Mouse (Mus musculus) cerebellum, postnatal 25 days (tissue): ENCODE results near the gene Dnajc5.

Experiments
- DNase-seq, 2 experiments: peaks; one replicate each; pipeline ENCODE4 v3.0.0; 2021; ENCODE audit warnings: mixed read lengths in 2 of 2

The Dnajc5 gene

GRCm38 (mm10) chr2:181519201-181519600 lies 1.1 kb upstream of the Dnajc5 start:
- no peak for DNase-seq

- DNase-seq = no peak
These were observed 597 bp downstream of the Dnajc5 start for GRCm38 (mm10) chr2:181520936-181521227.

GRCm38 (mm10) chr2:181521491-181521890 lies 1.2 kb downstream of the Dnajc5 start:
- DNase-seq = no peak

GRCm38 (mm10) chr2:181522811-181523210 lies 2.5 kb downstream of the Dnajc5 start:
- peak; percentile 22 to 55 for DNase-seq

GRCm38 (mm10) chr2:181525526-181525925 lies 5.2 kb downstream of the Dnajc5 start:
- DNase-seq = no peak

GRCm38 (mm10) chr2:181529076-181529475 lies 8.8 kb downstream of the Dnajc5 start:
- DNase-seq = no peak

GRCm38 (mm10) chr2:181532589-181532988 lies 12.3 kb downstream of the Dnajc5 start:
- no peak for DNase-seq

- no peak for DNase-seq
These were observed 16.1 kb downstream of the Dnajc5 start for GRCm38 (mm10) chr2:181536410-181536809.

- peak in 1 of 2 experiments; percentile 32 for DNase-seq
These were observed 17.3 kb downstream of the Dnajc5 start for GRCm38 (mm10) chr2:181537444-181538047.

GRCm38 (mm10) chr2:181541761-181542380 lies 21.6 kb downstream of the Dnajc5 start:
- no peak for DNase-seq

- DNase-seq = no peak
These were observed 25.9 kb downstream of the Dnajc5 start for GRCm38 (mm10) chr2:181546142-181546541.

- no peak for DNase-seq
These were observed 27.9 kb downstream of the Dnajc5 start for GRCm38 (mm10) chr2:181548227-181548626.

GRCm38 (mm10) chr2:181548682-181549081 lies 28.4 kb downstream of the Dnajc5 start:
- DNase-seq = no peak

- DNase-seq = no peak
These were observed 29.9 kb downstream of the Dnajc5 start for GRCm38 (mm10) chr2:181550233-181550632.

- DNase-seq = no peak
These were observed 33.5 kb downstream of the Dnajc5 start for GRCm38 (mm10) chr2:181553772-181554171.

- DNase-seq = no peak
These were observed 47.1 kb downstream of the Dnajc5 start for GRCm38 (mm10) chr2:181567338-181567737.

GRCm38 (mm10) chr2:181568272-181569008 lies 48.2 kb downstream of the Dnajc5 start:
- peak; percentile 37 to 72 for DNase-seq

GRCm38 (mm10) chr2:181569856-181570255 lies 49.6 kb downstream of the Dnajc5 start:
- no peak for DNase-seq

- peak; percentile 15 to 29 for DNase-seq
These were observed 50.1 kb downstream of the Dnajc5 start for GRCm38 (mm10) chr2:181570375-181570774.

- peak; percentile 75 to 79 for DNase-seq
These were observed 50.8 kb downstream of the Dnajc5 start for GRCm38 (mm10) chr2:181570921-181571595.

GRCm38 (mm10) chr2:181571941-181572670 lies 51.8 kb downstream of the Dnajc5 start:
- DNase-seq = peak; percentile 39 to 47
